Mouse (Mus musculus) myocyte (in vitro differentiated cells): Measurements from ENCODE around the gene Hspa1b.

Experiments used
- MYOD1 ChIP-seq, 3 experiments: IDR thresholded peaks; one replicate each; pipeline ENCODE4 v1.6.1; 2011; ENCODE audit warnings: control low read depth in 2 of 3, low read depth in 2 of 3, mild to moderate bottlenecking in 2 of 3, moderate library complexity in 1 of 3; ENCODE audit not compliant: insufficient read length in 2 of 3, control insufficient read depth in 1 of 3
- POLR2A ChIP-seq: IDR thresholded peaks from one replicate; pipeline ENCODE4 v1.6.1; 2011; ENCODE audit warnings: low read depth, mild to moderate bottlenecking, control low read depth, moderate library complexity; ENCODE audit not compliant: insufficient read length

- TF ChIP-seq MYOD1 (IDR thresholded peaks at IDR 0.05; ENCODE audit: control insufficient read depth in 1 of 3, insufficient read length in 2 of 3, low read depth in 2 of 3) (no peak), POLR2A (no peak)
Observed at GRCm38 (mm10) chr17:34924258-34924657, 34.8 kb downstream of the Hspa1b start.
